Mouse (Mus musculus): ENCODE results near the gene Myo5c. TPM values are rescaled to one million over a fixed set of nuclear protein-coding genes. Genes with fewer than 3 reads are reported as not detected.

Gene Myo5c
- total and polyA plus RNA-seq, 3 experiments = 0.13 TPM; not detected in 2

DNA sequence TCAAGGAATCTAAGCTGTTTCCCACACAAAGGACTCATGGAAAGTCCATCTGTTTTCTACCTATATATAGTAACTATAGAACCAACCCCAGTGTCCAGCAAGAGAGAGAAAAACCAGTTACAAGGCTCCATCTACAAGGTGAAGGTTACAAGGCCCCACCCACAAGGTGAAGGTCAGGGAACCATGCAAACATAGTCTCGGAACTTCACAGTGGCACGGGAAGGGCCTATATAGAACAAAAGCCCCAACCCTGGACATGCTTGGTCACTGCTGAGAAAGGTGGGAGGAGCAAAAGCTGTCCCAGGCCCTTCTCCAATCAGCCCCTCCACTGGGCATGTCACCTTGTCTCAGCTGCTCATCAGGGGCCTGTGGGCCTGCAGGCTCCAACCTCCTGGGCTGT is 3.9 kb downstream of the Myo5c start:
- TF ChIP-seq JUND (IDR thresholded peaks at IDR 0.05; ENCODE audit: low read depth, low read length) = no peak
- no peak overlapping the region for H3K27ac ChIP-seq (ENCODE audit: control insufficient read depth, low read depth, low read length)
- DNase-seq (ENCODE audit: low read depth, low spot score) = no peak
- H3K36me3 ChIP-seq (ENCODE audit: control insufficient read depth in 1 of 2, insufficient read depth in 2 of 2, low read length in 2 of 2) = no peaks in the 10 kb centered on the region
- H3K9ac ChIP-seq (ENCODE audit: control insufficient read depth, low read depth, low read length, poor library complexity, severe bottlenecking) = no peak overlapping the region
- no peaks in the 10 kb centered on the region for H3K79me2 ChIP-seq (ENCODE audit: control insufficient read depth, insufficient read depth, low read length, poor library complexity)
- H3K4me1 ChIP-seq (ENCODE audit: control insufficient read depth in 1 of 2, insufficient read depth in 2 of 2, low read length in 2 of 2) = no peaks in the 10 kb centered on the region
- no peaks in the 10 kb centered on the region for H3K27me3 ChIP-seq (ENCODE audit: control insufficient read depth in 1 of 2, insufficient read depth in 2 of 2, low read length in 2 of 2)
- no peaks in the 10 kb centered on the region for H3K9me3 ChIP-seq (replicated peaks; ENCODE audit: insufficient read depth, low read length)
- H3K4me3 ChIP-seq (ENCODE audit: control insufficient read depth in 1 of 2, insufficient read depth in 1 of 2, low read depth in 2 of 2, low read length in 2 of 2) = no peak overlapping the region

DNA sequence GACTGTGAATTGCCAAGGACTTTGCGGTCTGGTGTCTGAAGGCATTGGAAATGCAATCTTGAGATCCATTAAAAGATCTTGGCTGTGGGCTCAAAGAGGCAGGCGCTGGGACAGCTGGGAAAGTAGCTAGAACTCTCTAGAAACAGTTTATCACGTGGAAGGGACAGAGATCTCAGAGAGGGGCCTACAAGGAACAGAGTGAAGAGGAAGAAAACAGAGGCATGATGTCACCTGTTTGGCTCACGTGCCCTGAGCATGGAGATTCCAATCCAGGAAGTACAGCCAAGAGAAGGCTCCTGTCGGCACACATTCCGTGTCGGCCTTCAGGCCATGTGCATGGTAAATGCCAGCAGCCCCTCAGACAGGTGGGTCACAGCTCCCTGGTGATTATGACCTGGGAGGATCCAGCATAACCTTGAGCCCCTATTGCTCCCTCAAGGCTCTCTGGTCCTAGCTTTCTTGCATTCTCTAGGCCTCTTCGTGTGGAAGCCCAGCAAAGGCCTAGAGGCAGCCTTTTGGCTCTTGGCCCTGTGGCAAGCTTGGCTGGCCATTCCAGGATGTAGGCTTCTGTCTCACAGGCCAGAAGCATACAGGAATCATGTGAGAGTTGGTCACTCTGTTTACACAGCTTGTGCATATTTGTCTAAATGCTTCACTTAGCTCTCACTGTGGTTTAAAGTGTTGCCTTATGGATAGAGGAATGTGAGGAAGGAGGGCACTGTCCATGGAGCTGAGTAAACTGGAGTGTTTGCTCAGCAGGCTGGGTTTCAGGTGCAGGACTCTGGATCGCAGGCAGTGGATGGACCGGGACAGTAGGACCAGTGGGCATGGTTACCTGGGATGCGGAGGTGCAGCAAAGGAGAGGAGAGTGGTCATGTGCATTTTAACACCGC is 4.8 kb downstream of the Myo5c start:
- Histone ChIP-seq H3K4me1 (ENCODE audit: control insufficient read depth in 1 of 2, insufficient read depth in 2 of 2, low read length in 2 of 2) (no peaks in the 10 kb centered on the region), H3K27me3 (ENCODE audit: control insufficient read depth in 1 of 2, insufficient read depth in 2 of 2, low read length in 2 of 2) (no peaks in the 10 kb centered on the region), H3K27ac (ENCODE audit: control insufficient read depth, low read depth, low read length) (no peak overlapping the region), H3K79me2 (ENCODE audit: control insufficient read depth, insufficient read depth, low read length, poor library complexity) (no peaks in the 10 kb centered on the region), H3K9ac (ENCODE audit: control insufficient read depth, low read depth, low read length, poor library complexity, severe bottlenecking) (no peak overlapping the region), H3K36me3 (ENCODE audit: control insufficient read depth in 1 of 2, insufficient read depth in 2 of 2, low read length in 2 of 2) (no peaks in the 10 kb centered on the region), H3K9me3 (replicated peaks; ENCODE audit: insufficient read depth, low read length) (no peaks in the 10 kb centered on the region), H3K4me3 (ENCODE audit: control insufficient read depth in 1 of 2, insufficient read depth in 1 of 2, low read depth in 2 of 2, low read length in 2 of 2) (no peak overlapping the region)
- TF ChIP-seq ELF1 (IDR thresholded peaks at IDR 0.05; ENCODE audit: low read depth, low read length) (no peak), POLR2A (IDR thresholded peaks at IDR 0.05; ENCODE audit: control insufficient read depth in 1 of 2, insufficient read depth in 1 of 2, low read depth in 1 of 2, low read length in 2 of 2, poor library complexity in 1 of 2) (no peak), MAFK (IDR thresholded peaks at IDR 0.05; ENCODE audit: borderline replicate concordance, low read depth, low read length) (no peak), POLR2AphosphoS2 (IDR thresholded peaks at IDR 0.05; ENCODE audit: low read length) (no peak), ZNF384 (IDR thresholded peaks at IDR 0.05; ENCODE audit: low read depth, low read length) (no peak), ZC3H11A (IDR thresholded peaks at IDR 0.05; ENCODE audit: low read depth, low read length) (no peak), MYC (IDR thresholded peaks at IDR 0.05; ENCODE audit: low read depth, low read length) (no peak), NRF1 (IDR thresholded peaks at IDR 0.05; ENCODE audit: insufficient read depth, low read depth, low read length, poor library complexity, severe bottlenecking) (no peak), KAT2A (conservative IDR thresholded peaks at IDR 0.05; ENCODE audit: low read depth, low read length) (no peak)
- no peak for DNase-seq (ENCODE audit: low read depth, low spot score)

DNA sequence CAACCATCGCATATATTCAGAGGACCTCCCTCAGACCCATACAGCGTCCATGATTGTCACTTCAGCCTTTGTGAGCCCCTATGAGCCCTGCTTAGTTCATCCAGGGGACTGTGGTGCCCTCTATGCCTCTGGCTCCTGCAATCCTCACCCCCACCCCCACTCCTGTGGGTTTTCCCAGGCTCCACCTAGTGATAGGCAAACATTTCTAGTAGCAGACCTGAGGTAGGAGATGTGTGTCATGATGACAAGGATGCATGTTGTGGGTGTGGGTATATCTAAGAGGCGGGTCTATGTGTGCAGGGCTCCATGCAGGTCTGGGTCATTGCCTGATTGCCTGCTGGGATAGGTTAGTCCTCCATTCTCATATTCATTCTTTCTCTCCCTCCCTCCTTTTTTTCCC is 6.4 kb downstream of the Myo5c start:
- TF ChIP-seq NELFE (IDR thresholded peaks at IDR 0.05; ENCODE audit: low read depth, low read length) (no peak), TAL1 (IDR thresholded peaks at IDR 0.05; ENCODE audit: low read length) (no peak), NRF1 (IDR thresholded peaks at IDR 0.05; ENCODE audit: insufficient read depth, low read depth, low read length, poor library complexity, severe bottlenecking) (no peak), MAZ (IDR thresholded peaks at IDR 0.05; ENCODE audit: low read depth, low read length) (no peak), MAX (IDR thresholded peaks at IDR 0.05; ENCODE audit: low read length) (no peak), MAFK (IDR thresholded peaks at IDR 0.05; ENCODE audit: borderline replicate concordance, low read depth, low read length) (no peak), ETS1 (IDR thresholded peaks at IDR 0.05; ENCODE audit: low read depth, low read length) (no peak), KAT2A (conservative IDR thresholded peaks at IDR 0.05; ENCODE audit: low read depth, low read length) (no peak), GABPA (IDR thresholded peaks at IDR 0.05; ENCODE audit: low read depth, low read length) (no peak)
- no peaks in the 10 kb centered on the region for H3K4me1 ChIP-seq (ENCODE audit: control insufficient read depth in 1 of 2, insufficient read depth in 2 of 2, low read length in 2 of 2)
- no peak for DNase-seq (ENCODE audit: low read depth, low spot score)

More for the DNA sequence above, 6.4 kb downstream of the Myo5c start:
- Histone ChIP-seq H3K27me3 (ENCODE audit: control insufficient read depth in 1 of 2, insufficient read depth in 2 of 2, low read length in 2 of 2) (no peaks in the 10 kb centered on the region), H3K79me2 (ENCODE audit: control insufficient read depth, insufficient read depth, low read length, poor library complexity) (no peaks in the 10 kb centered on the region), H3K9me3 (replicated peaks; ENCODE audit: insufficient read depth, low read length) (no peaks in the 10 kb centered on the region), H3K27ac (ENCODE audit: control insufficient read depth, low read depth, low read length) (no peak overlapping the region), H3K4me3 (ENCODE audit: control insufficient read depth in 1 of 2, insufficient read depth in 1 of 2, low read depth in 2 of 2, low read length in 2 of 2) (no peak overlapping the region), H3K9ac (ENCODE audit: control insufficient read depth, low read depth, low read length, poor library complexity, severe bottlenecking) (no peak overlapping the region), H3K36me3 (ENCODE audit: control insufficient read depth in 1 of 2, insufficient read depth in 2 of 2, low read length in 2 of 2) (no peaks in the 10 kb centered on the region)

All from MEL (cell line).